Mouse (Mus musculus): ENCODE data around the gene Uba1. TPM values are rescaled to one million over a fixed set of nuclear protein-coding genes. Genes with fewer than 3 reads are reported as not detected.

Uba1 gene
- polyA plus RNA-seq (2012; rRNA removed): 234 and 255 TPM in 2 replicates

DNA sequence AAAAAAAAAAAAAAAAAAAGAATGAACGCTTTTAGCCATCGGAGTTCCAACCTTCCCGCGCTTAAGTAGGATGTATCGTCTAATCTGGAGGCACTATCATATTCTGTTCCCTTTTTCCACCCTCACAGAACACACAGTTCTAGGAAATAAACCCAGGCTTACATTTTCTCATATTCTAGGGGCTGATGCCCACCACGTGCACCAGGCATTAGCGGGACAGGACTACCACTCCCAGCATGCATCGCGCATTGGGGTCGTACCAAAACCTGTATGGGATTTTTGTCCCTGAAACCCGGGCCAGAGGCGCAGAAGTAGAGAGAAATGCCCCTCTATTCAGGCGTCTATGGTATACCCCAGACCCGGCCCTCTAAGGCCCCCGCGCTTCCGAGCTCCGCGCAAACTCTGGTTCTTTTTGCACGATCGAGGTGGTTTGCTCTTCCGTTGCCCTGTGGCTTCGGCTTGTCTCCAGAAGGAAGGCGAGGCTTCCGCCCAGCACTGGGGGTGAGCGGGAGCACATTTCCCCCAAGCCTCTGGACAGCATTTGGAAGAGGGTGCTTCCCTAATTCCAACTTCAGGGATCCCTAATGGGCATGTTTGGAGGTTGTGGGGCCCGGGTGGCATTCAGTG lies at the start of gene Uba1:
TSS of gene Uba1 (plus strand) at position 301 of the 627 bp plus-strand sequence.
- WGBS: 12% methylated on average over 27 of the region's 27 CpGs
- DNase-seq (ENCODE audit: low read depth, low spot score): no peak

DNA sequence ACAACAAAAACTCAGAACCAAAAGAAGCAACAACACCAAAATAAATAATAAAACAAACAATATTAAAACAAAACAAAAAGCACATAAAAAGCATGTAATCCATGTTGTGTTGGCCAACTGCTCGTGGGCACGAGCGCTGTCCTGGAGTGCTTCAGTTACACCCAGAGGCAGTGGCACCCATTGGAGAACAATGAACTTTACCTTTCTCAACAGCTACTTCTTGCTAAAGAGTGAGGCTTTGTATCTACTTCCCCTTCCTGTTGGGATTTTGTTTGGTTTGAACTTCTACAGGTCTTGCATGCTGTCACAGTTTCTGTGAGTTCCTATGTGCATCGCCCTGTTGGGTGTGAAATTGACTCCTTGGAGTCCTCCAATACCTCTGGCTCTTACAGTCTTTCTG lies 49.6 kb upstream of the Uba1 start:
- DNase-seq (ENCODE audit: low read depth, low spot score): no peak

DNA sequence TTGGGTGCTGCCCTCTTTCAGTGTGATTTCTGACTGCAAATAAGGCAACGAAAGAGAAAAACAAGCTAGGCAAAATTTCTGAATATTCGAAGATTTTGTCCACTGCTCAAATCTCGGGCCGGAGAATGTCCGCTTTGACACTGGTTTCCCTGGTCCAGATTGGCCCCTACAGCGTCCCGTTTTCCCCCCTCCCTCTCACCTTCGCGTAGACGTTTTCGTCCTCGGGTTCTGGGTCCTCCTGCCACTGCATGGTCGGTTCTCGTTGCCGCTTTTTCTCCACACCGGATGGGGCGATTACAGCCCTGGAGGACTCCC lies 41.3 kb upstream of the Uba1 start:
- DNase-seq (ENCODE audit: low read depth, low spot score): no peak
- WGBS: 22% methylated on average over 17 of the region's 17 CpGs

More for the DNA sequence above, 49.6 kb upstream of the Uba1 start:
- WGBS: 80% methylated on average over 4 of the region's 4 CpGs

DNA sequence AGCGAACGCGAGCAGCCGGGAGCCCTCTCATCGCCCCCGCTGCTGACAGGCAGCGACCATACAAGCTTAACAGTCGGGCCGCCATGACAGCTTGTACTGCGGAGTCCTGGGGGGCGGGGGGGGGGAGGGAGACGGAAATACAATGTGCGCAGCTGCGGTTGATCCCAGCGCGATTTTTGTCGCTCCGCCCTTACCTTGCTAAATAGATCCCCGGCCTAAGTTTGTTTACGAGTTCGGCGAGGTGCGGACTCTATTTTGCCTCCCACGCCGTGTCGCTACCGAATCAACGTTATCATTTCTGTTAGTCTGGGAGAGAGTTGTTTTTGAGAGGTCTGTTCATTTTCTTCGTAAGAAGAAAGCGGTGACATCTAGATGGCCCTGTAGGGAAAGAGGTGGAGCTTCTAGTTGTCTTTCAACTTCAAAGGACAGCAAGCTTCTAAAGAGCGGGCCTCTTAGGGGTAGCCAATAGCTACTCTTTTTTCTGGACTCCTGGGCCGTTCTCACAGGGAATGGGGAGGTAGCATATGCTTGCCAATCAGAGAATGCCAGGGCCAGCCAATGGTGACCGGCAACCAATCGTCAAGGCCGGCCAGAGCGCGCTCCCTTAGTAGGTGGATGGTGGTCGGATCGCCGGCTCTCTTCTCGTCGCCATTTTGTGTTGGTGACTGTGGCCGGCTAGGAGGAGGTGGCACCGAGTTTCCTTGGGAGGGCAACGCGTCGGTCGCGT lies 40.8 kb upstream of the Uba1 start, which contains the start of the genes Rbm10 and Ndufb11:
TSS of gene Rbm10 (plus strand) at position 328 of the 727 bp plus-strand sequence.
TSS of gene Ndufb11 (minus strand) at position 444 of the 727 bp plus-strand sequence.
- 21% methylated on average over 49 of the region's 49 CpGs for WGBS

DNA sequence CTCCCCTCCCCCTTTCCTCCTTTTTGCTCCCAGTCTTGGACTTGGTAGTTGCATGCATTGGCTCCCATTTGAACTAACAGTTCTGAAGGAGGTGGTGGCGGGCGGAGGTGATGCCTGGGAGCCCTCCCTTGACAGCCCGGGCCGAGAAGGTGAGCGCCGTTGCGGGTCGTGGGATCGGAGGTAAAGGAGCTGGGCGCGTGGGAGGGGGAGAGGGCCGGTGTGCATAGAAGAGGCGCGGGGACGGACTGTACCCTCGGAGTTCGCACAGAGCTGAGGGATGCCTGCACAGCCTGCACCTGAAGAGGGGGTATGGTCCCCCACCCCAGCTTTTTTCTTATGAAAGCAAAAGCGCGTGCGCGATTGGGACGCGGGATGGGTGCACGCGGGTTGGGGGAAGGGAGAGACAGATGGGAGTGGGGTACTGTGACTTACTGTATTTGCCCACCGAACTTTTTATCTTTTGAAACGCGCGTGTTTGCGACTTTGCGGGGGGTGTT lies 40.2 kb upstream of the Uba1 start:
- no peak for DNase-seq (ENCODE audit: low read depth, low spot score)
- WGBS: 17% methylated on average over 31 of the region's 31 CpGs

More for the DNA sequence above, 40.8 kb upstream of the Uba1 start, which contains the start of the genes Rbm10 and Ndufb11:
- DNase-seq (ENCODE audit: low read depth, low spot score): peak; percentile 37

DNA sequence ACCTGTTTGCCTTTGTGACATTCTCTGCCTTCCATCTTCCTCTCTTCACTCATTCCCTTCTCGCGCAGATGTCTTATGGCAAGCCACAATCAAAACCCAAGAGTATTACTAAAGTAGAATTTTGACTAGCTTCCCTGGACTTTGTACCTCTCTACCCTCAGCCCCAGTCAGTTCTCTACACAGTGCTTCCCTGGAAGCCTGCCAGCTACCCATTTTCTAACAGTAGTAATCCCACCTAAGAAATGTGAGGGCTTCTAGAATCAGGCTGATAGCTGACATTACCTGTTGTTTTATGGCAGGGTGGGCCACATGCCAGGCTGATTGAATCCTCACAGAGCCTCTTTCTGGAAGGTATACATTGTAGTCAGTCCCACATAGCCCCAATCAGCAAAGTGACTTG lies 20.0 kb upstream of the Uba1 start:
- no peak for DNase-seq (ENCODE audit: low read depth, low spot score)
- 61% methylated on average over 2 of the region's 2 CpGs for WGBS

DNA sequence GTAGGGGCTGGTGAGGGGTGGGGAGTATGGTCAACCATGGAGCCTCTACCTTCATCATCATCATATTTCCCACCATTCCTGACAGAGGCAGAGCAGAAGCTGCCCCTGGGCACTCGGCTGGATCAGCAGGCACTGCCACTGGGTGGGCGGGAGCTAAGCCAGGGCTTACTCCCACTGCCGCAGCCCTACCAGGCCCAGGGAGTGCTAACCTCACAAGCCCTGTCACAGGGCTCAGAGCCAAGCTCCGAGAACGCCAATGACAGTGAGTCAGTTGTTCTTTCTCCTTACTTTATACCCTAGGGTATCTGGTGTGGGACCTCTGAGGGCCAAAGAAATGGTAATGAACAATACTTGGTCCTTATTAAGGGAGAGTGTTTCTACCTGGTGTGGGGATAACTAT lies 13.3 kb upstream of the Uba1 start:
- 76% methylated on average over 5 of the region's 5 CpGs for WGBS
- DNase-seq (ENCODE audit: low read depth, low spot score): no peak

DNA sequence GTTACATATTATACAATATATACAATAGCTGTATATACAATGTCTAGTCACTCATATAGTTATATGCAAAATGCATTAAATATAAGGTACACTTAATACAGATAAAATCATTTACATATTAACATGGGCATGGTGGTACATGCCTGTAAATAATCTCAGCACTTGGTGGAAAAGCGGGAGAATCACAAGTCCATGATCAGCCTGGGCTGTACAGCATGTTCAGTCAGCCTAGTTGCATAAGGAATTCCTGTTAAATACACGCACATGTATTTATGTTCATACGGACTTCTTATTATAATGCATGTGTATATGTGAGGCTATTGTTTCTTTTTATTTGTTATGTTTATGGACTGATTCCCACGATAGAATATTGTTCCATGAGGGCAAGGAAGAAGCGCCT lies 533 bp upstream of the Uba1 start:
- DNase-seq (ENCODE audit: low read depth, low spot score): no peak

DNA sequence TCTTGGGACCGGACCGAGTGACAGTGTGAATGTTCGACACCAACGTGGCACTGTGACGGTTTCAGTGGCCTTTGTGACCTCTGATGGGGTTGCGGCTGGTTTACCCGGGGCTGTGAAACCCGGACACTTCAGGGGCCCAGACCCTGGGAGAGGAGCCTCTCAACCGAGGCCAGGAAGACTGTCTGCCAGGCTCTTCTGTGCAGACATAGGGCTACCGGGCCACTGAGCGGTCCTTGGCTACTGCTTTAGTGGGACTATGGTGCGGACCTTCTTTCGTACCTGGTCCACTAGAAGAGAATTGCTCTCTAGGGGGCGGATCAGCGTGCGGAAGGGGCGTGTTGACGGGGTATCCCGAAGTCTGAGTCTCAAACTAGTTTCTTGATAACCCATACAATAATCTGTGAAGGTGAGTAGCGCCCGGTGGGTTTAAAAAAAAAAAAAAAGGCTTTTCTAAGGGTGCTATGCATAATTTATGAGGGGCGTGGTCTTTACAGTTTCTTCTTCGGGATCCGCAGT lies 823 bp downstream of the Uba1 start:
- 20% methylated on average over 24 of the region's 24 CpGs for WGBS
- DNase-seq (ENCODE audit: low read depth, low spot score): no peak

More for the DNA sequence above, 533 bp upstream of the Uba1 start:
- WGBS: 28% methylated on average over 5 of the region's 5 CpGs

DNA sequence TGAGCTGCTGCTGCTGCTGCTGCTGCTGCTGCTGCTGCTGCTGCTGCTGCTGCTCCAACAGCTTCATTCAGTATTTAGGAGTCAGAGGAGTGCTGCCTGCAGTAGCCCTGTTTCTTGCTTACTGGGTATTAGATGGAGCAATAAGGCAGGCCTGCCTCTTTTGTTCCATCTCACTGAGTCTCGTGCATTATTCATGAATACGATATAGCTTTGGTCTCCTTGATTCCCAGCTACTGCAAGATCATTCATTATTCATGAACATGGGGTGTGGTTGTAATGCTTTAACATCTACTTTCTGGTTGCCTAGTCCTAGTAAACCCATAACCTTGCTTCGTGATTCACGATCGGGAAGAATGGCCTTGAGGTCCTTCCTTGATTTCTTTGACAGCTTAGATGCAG lies 4.2 kb downstream of the Uba1 start:
- DNase-seq (ENCODE audit: low read depth, low spot score): no peak
- 30% methylated on average over 5 of the region's 5 CpGs for WGBS

DNA sequence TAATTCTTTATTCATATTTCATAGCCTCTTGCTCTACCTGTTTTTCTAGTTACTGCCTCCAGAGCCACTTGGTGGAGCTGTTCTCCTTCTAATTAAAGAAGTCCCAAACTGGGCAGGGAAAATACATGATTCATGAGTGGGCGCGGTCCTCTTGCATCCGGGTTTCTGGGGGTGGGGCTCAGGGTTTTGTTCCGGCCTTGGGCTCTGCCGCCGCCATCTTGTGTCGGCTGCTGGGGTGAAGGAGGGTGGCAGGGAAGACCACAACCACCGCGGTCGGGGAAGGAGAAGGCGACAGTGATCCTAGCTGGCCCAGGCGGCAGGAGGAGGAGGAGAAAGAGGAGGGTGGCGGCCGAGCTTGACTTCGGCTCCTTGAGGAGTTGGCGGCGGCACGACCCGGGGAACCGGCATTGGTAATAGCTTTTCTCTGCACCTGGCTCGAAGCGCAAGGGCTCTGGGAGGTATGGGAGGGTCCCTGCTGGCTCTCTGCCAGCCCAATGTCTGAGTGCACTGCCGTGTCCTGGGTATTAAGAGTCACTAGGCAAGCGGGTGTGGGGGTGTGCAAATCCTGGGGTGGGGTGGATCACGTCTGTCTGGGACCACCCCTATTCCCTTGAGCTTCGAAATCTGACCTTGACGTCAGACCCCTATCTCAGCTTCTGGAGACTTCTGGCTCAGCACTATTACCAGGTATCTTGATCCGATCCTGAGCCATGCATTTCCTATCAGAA lies 4.8 kb downstream of the Uba1 start:
- peak; percentile 69 for DNase-seq (ENCODE audit: low read depth, low spot score)
- 14% methylated on average over 23 of the region's 28 CpGs for whole genome bisulfite sequencing

DNA sequence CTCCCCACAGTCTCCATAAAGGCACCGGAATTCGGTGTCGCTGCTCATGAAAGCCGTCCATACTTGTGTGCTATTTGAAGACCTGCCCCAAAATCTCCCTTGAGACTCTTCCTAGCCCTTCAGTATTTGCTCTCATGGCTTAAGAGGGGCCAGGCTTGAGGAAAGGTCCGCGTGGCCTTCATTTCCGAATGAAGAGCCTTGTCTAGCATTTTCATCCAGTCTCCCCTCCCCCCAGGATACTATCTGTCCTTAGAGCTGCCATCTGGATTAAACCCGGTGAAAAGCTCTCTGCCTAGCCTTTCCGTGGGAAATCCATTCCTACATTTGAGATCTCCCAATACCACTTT lies 5.3 kb downstream of the Uba1 start:
- WGBS: 17% methylated on average over 9 of the region's 9 CpGs
- DNase-seq (ENCODE audit: low read depth, low spot score): no peak

DNA sequence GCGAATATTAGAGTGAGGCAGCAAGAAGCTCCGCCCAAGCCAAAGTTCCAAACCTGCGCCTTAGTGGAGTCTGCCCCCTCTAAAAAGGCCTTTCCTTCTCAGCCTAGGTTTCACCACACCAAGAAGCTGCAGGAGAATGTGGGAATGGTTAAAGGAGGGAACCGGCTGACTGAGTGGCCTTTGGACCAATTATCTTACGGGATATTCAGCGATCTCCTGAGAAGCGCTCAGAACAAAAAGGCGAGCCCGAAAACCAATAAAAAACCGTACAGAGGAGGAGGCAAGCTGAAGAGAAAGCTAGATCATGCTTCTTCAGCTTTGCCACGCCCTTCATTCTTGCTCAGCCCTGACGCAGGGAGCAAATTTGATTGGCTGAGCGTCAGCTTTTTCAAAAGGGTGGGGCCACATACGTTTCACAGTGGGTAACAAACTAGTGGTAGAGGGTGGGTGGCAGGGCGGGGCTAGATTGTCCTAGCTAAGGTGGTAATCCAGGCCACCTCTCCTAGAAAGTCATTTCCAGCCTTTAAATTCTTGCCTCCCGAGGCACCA lies 29.5 kb downstream of the Uba1 start, which contains the start of gene Cdk16:
TSS of gene Cdk16 (plus strand) at position 436 of the 549 bp plus-strand sequence.
- peak; percentile 72 for DNase-seq (ENCODE audit: low read depth, low spot score)
- 15% methylated on average over 16 of the region's 16 CpGs for WGBS

DNA sequence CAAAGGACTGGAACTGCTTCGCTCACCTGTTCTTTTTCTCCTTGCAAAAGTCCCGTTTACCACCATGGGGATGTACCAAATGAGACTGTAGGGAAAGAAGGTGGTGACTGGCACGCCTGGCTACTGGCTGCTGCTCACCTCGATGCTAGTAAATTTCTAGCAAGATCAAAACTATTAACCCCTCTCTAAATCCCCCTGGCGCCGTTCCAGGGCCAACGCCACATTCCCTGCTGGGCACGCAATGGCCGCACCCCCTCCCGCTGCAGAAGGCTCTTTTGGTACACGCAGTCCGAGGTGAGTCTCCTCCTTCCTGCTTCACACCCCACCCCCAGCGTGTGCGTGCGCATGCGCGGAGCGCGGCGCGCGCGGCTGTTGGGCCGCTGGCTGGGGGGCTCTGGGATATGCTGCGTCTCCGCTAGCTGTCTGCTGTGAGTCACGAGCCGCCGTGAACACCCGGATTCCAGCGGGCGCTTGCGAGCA lies 30.0 kb downstream of the Uba1 start:
- 16% methylated on average over 28 of the region's 33 CpGs for WGBS

DNA sequence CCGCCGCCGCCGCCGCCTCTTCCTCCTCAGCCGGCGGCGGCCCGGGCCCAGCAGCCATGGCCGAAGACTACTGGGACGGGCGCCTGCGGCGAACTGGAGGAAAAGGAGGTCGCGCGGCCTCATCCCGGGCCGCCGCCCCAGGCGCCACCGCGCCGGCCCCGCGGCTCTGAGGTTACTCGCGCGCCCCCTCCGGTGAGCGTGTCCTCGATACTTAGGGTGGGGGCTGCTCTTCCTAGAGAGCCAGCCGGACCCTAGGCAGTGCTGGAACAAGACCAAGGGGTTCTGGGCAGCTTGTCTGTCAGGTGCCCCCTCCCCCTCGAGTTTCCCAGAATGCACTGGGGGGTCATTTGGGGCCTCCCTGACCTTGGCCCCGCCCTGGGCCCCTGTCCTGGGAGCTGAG lies 30.5 kb downstream of the Uba1 start:
- WGBS: 24% methylated on average over 34 of the region's 35 CpGs
- DNase-seq (ENCODE audit: low read depth, low spot score): no peak

More for the DNA sequence above, 30.0 kb downstream of the Uba1 start:
- peak; percentile 39 for DNase-seq (ENCODE audit: low read depth, low spot score)

DNA sequence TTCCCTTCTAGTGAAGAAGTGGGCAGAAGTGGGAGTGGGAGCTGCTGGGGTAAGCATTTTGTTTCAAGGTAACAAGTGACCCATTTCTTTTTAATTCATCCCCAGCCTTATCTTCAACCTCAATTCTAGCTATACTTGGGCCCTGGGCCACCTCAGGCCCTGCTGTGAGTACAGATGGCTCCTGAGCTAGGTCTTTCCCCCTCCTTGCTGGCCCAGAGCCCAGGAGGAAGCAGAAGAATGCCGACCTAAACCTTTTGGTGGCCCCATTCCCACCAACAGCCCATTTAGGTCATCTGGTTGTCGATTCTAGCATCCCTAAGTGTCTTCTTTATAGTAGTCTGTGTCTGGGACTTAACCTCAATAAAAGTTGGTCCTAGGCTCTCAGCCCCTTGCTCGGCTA lies 33.4 kb downstream of the Uba1 start:
- WGBS: 43% methylated on average over 3 of the region's 3 CpGs
- DNase-seq (ENCODE audit: low read depth, low spot score): no peak

DNA sequence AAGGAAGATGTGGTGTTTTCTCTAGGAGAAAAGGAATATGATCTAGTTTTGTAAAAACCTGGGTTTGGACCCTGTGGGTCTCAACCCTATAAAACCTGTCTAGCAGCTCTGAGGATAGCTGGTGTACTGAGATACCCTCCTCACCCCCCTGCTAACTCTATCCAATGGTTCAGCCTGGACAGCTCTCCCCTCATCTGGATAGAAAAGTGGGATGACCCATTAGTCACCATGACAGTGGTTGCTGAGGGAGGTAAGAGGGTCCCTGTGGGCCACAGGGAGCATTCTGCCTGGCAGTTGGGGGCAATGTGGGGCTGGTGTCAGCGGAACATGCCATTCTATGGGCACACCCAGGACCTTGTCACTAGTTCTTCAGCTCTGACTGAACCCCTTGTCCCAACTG lies 34.5 kb downstream of the Uba1 start:
- 100% methylated on average over 1 of the region's 1 CpGs for WGBS
- no peak for DNase-seq (ENCODE audit: low read depth, low spot score)

DNA sequence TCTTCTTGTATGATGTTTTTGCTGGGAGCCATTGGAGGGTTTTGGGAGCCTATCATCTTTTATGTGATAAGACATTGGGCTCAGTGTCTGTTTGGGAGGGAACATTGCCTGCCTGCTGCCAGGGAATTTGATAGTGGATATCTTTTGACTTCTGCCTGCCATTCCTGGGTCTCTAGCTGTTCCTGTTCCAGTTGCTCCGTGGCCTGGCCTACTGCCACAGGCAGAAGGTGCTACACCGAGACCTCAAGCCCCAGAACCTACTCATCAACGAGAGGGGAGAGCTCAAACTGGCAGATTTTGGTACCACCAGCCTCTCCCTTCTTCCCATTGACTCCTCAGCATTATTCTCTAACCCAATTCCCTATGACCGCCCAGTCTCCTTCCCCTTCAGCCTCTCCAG lies 37.7 kb downstream of the Uba1 start:
- WGBS: 85% methylated on average over 4 of the region's 4 CpGs
- no peak for DNase-seq (ENCODE audit: low read depth, low spot score)

DNA sequence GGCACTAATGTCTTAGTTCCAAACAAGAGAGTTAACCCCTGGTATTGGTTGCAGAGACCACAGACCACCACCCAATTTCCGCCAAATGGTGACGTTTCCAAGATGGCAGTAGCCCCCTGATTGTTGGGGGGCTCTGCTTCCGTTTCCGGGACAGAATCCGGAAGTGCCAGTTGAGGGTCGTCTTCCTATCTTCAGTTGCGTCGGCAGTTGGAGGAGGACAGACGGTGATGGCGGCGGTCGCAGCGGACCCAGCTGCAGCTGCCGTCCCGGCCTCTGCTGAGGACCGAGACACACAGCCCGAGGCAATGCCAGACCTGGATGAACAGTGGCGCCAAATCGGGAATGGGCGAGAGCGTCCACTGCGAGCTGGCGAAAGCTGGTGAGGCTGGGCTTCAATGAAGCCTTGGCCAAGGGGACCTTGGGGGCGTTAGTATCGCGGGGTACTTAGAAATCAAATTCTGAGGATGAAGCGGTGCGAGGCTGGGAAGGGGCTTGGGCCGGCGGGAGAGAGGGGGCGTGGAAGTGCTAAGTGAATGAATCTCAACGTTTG lies 45.7 kb downstream of the Uba1 start, which contains the start of gene Usp11:
TSS of gene Usp11 (plus strand) at position 166 of the 550 bp plus-strand sequence.
- 22% methylated on average over 32 of the region's 32 CpGs for WGBS
- no peak for DNase-seq (ENCODE audit: low read depth, low spot score)
